Mouse (Mus musculus) embryonic facial prominence, embryonic 13.5 days (tissue): ENCODE data around the gene Gm9745. TPM values are rescaled to one million over a fixed set of nuclear protein-coding genes. Genes with fewer than 3 reads are reported as not detected.

Experiments
- microRNA-seq: library from miRNA; unstranded; fragments of <30 nt; microRNA quantifications from one replicate; pipeline ENCODE4, GENCODE M21; 2016
- polyA plus RNA-seq: library from polyadenylated mRNA; unstranded; fragments of >200 nt; fragmentation: Nextera tagmentation; extraction: Ambion mirVana; gene quantifications from 2 replicates; pipeline ENCODE4 v1.2.1, GENCODE M21; 2015

Gm9745 gene
- polyA plus RNA-seq, 1 experiment from 2014 or later = not detected

Small RNAs within 50 kb of the gene (microRNA-seq; reads per million reads assigned to microRNA genes)
- gene Gm22750 = not detected

Other genes with a start within 250 kb of the Gm9745 start
- 21.3 and 22.1 TPM in 2 replicates for gene Wdr37, start 76.3 kb downstream of the Gm9745 start, polyA plus RNA-seq
- gene Idi1, start 62.7 kb downstream of the Gm9745 start, polyA plus RNA-seq = 58.8 and 62.2 TPM in 2 replicates
- gene Idi2, start 4.6 kb upstream of the Gm9745 start, polyA plus RNA-seq = 0.46 and 0.56 TPM in 2 replicates
- 89.4 and 100 TPM in 2 replicates for gene Gtpbp4, start 47.9 kb upstream of the Gm9745 start, polyA plus RNA-seq
- gene Larp4b, start 145.7 kb upstream of the Gm9745 start, polyA plus RNA-seq = 31.0 and 34.2 TPM in 2 replicates